In genomic region chr12:50457151-50457550, GRCm38 (mm10) we compare ENCODE assay signal across 22 mouse cellular contexts.
DNase-seq lines count a peak whose midpoint lies in the region; ATAC-seq and TF ChIP-seq lines count a peak whose summit lies in the region.
"Had no signal": no experiment of that assay in that cellular context is flagged by ENCODE, and none has a peak within 500 bp of the region (broad histone marks: within the 10 kb centered on the region; RNA-seq: fewer than 3 reads in every experiment).

No protein-coding gene starts in this region.

- no peak for ATAC-seq in hindbrain, postnatal 0 days
- no peak for ATAC-seq in hindbrain, embryonic 13.5 days (ENCODE audit: low FRiP score)
- ATAC-seq in liver, embryonic 11.5 days (replicated peaks; ENCODE audit: low FRiP score), result no peak
- ATAC-seq: activated CD4-positive, CD25-positive, alpha-beta regulatory T cell, adult 4 months; CD4-positive, CD25-positive, alpha-beta regulatory T cell, adult 4 months; forebrain, embryonic 13.5 days; forebrain, embryonic 15.5 days; forebrain, postnatal 0 days; Patski had no signal

- no peak for TF ChIP-seq POLR2A in liver, adult 2 months (IDR thresholded peaks at IDR 0.05; ENCODE audit: extremely low read depth, insufficient read depth, low read length)

- no peak overlapping the region for H3K9ac ChIP-seq in hindbrain, postnatal 0 days (replicated peaks; ENCODE audit: low read length)
- H3K9ac ChIP-seq in hindbrain, embryonic 13.5 days, result no peak overlapping the region
- H3K9ac ChIP-seq in liver, adult 2 months (ENCODE audit: low read depth, low read length), result no peak overlapping the region
- no peak overlapping the region for H3K9ac ChIP-seq in liver, embryonic 11.5 days (ENCODE audit: low read depth, low read length)
- H3K9ac ChIP-seq: embryonic facial prominence, embryonic 12.5 days; forebrain, embryonic 13.5 days; forebrain, embryonic 15.5 days; forebrain, postnatal 0 days had no signal

- TF ChIP-seq CTCF in hindbrain, postnatal 0 days (IDR thresholded peaks at IDR 0.05; ENCODE audit: low read depth), result no peak
- no peak for TF ChIP-seq CTCF in liver, adult 2 months (IDR thresholded peaks at IDR 0.05; ENCODE audit: low read depth, low read length)

- peak; percentile 71 to 75 for DNase-seq in cerebellum, postnatal 10 days
- DNase-seq in cerebellum, adult 11-12 months, result no peak
- DNase-seq in hindbrain, postnatal 0 days (ENCODE audit: low spot score), result peak; percentile 22
- DNase-seq in liver, adult 2 months (ENCODE audit: extremely low read depth, low read depth, low spot score), result peak; percentile 78
- no peak for DNase-seq in liver, embryonic 11.5 days (ENCODE audit: low spot score)
- DNase-seq: adrenal gland, adult 8-10 months; adrenal gland, postnatal 14 days; adrenal gland, postnatal 36 days; B cell, adult 2 months; cerebellum, adult 18-20 months; cerebellum, adult 9-10 months; forebrain, postnatal 0 days had no signal

- no peak overlapping the region for H3K27ac ChIP-seq in hindbrain, postnatal 0 days
- no peak overlapping the region for H3K27ac ChIP-seq in hindbrain, embryonic 13.5 days
- no peak overlapping the region for H3K27ac ChIP-seq in liver, adult 2 months (replicated peaks; ENCODE audit: insufficient read depth, low read depth, low read length)
- H3K27ac ChIP-seq in liver, embryonic 11.5 days (ENCODE audit: low read depth, low read length), result no peak overlapping the region
- H3K27ac ChIP-seq: embryonic facial prominence, embryonic 10.5 days; embryonic facial prominence, embryonic 12.5 days; forebrain, embryonic 13.5 days; forebrain, embryonic 15.5 days had no signal

- H3K79me2 ChIP-seq in liver, adult 2 months (ENCODE audit: control insufficient read depth, insufficient read depth, low read length), result no peaks in the 10 kb centered on the region

- H3K9me3 ChIP-seq in hindbrain, postnatal 0 days (ENCODE audit: low read length), result no peaks in the 10 kb centered on the region
- H3K9me3 ChIP-seq in hindbrain, embryonic 13.5 days, result 0 out of 2 replicates have a peak, but pooled peaks cover 4% of the 10 kb centered on the region
- no peaks in the 10 kb centered on the region for H3K9me3 ChIP-seq in liver, embryonic 11.5 days (ENCODE audit: control insufficient read depth, low read length)
- H3K9me3 ChIP-seq: embryonic facial prominence, embryonic 10.5 days; embryonic facial prominence, embryonic 12.5 days; forebrain, embryonic 13.5 days; forebrain, embryonic 15.5 days; G1E had no signal

- WGBS in hindbrain, postnatal 0 days, result 75% methylated on average over 3 of the region's 3 CpGs
- 87% methylated on average over 3 of the region's 3 CpGs for WGBS in hindbrain, embryonic 13.5 days
- 50% methylated on average over 3 of the region's 3 CpGs for WGBS in liver, adult 2 months
- 84% methylated on average over 3 of the region's 3 CpGs for WGBS in liver, embryonic 11.5 days

- H3K4me2 ChIP-seq in hindbrain, postnatal 0 days (ENCODE audit: low read depth, low read length), result no peak overlapping the region
- no peak overlapping the region for H3K4me2 ChIP-seq in hindbrain, embryonic 13.5 days
- no peak overlapping the region for H3K4me2 ChIP-seq in liver, embryonic 11.5 days
- H3K4me2 ChIP-seq: embryonic facial prominence, embryonic 12.5 days; forebrain, embryonic 13.5 days; forebrain, embryonic 15.5 days had no signal

- no peaks in the 10 kb centered on the region for H3K27me3 ChIP-seq in hindbrain, postnatal 0 days (ENCODE audit: insufficient read depth, low read length)
- no peaks in the 10 kb centered on the region for H3K27me3 ChIP-seq in hindbrain, embryonic 13.5 days
- no peaks in the 10 kb centered on the region for H3K27me3 ChIP-seq in liver, adult 2 months (ENCODE audit: control insufficient read depth, insufficient read depth, low read length)
- no peaks in the 10 kb centered on the region for H3K27me3 ChIP-seq in liver, embryonic 11.5 days (replicated peaks; ENCODE audit: control insufficient read depth, insufficient read depth, low read length)
- H3K27me3 ChIP-seq: CH12.LX; embryonic facial prominence, embryonic 12.5 days; forebrain, embryonic 13.5 days; forebrain, embryonic 15.5 days; Patski had no signal

- H3K4me1 ChIP-seq in hindbrain, postnatal 0 days (ENCODE audit: insufficient read depth, low read length), result no peaks in the 10 kb centered on the region
- no peaks in the 10 kb centered on the region for H3K4me1 ChIP-seq in hindbrain, embryonic 13.5 days (replicated peaks)
- H3K4me1 ChIP-seq in liver, adult 2 months (ENCODE audit: control insufficient read depth, insufficient read depth, low read length), result no peaks in the 10 kb centered on the region
- no peaks in the 10 kb centered on the region for H3K4me1 ChIP-seq in liver, embryonic 11.5 days (replicated peaks; ENCODE audit: control insufficient read depth, insufficient read depth, low read length)
- H3K4me1 ChIP-seq: embryonic facial prominence, embryonic 10.5 days; embryonic facial prominence, embryonic 12.5 days; forebrain, embryonic 13.5 days; forebrain, embryonic 15.5 days had no signal

- no peak overlapping the region for H3K4me3 ChIP-seq in hindbrain, postnatal 0 days (ENCODE audit: low read length)
- H3K4me3 ChIP-seq in hindbrain, embryonic 13.5 days, result no peak overlapping the region
- H3K4me3 ChIP-seq in liver, adult 2 months (ENCODE audit: insufficient read depth, low read depth, low read length), result no peak overlapping the region
- H3K4me3 ChIP-seq in liver, embryonic 11.5 days (ENCODE audit: low read depth, low read length), result no peak overlapping the region
- H3K4me3 ChIP-seq: embryonic facial prominence, embryonic 10.5 days; embryonic facial prominence, embryonic 12.5 days; forebrain, embryonic 13.5 days; forebrain, embryonic 15.5 days had no signal

- H3K36me3 ChIP-seq in hindbrain, postnatal 0 days (ENCODE audit: insufficient read depth, low read length), result no peaks in the 10 kb centered on the region
- no peaks in the 10 kb centered on the region for H3K36me3 ChIP-seq in hindbrain, embryonic 13.5 days
- H3K36me3 ChIP-seq in liver, adult 2 months (ENCODE audit: control insufficient read depth, insufficient read depth, low read length), result no peaks in the 10 kb centered on the region
- H3K36me3 ChIP-seq in liver, embryonic 11.5 days (ENCODE audit: control insufficient read depth, insufficient read depth, low read length), result no peaks in the 10 kb centered on the region
- H3K36me3 ChIP-seq: embryonic facial prominence, embryonic 12.5 days; forebrain, embryonic 15.5 days; G1E had no signal

Comparison
In these comparisons a context has a peak if more than half of its experiments do, and no peak if none do; other contexts are left out.
1. DNase-seq: peak in cerebellum, postnatal 10 days (2 of 2), hindbrain, postnatal 0 days (single experiment) and liver, adult 2 months (single experiment); none in cerebellum, adult 11-12 months (single experiment) and liver, embryonic 11.5 days (single experiment).